Mouse (Mus musculus): ENCODE results near the gene Dcp1b.
"Not testable (repeated sequence)": the region's sequence is repeated elsewhere in the genome, so short reads cannot be mapped to it uniquely, and the experiment has no call there.

The Dcp1b gene

DNA sequence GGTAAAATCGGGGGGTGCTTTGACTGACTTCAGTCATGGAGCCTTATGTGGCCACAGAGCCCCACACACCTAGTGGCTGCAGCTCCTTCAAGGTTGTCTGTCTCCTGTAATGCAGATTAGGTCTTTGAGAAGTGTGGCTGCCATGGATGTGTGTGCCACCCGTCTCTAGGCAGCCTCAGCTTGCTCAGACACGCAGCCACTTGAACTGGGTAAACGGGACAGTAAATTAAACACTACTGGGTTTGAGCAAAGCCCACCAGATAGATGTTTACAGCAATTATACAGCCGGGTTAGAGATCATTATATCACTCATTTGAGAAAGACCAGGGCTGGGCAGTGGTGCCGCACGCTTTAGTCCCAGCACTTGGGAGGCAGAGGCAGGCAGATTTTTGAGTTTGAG lies 19.5 kb downstream of the Dcp1b start:
- no peak for DNase-seq (ENCODE audit: low read depth, low spot score)

DNA sequence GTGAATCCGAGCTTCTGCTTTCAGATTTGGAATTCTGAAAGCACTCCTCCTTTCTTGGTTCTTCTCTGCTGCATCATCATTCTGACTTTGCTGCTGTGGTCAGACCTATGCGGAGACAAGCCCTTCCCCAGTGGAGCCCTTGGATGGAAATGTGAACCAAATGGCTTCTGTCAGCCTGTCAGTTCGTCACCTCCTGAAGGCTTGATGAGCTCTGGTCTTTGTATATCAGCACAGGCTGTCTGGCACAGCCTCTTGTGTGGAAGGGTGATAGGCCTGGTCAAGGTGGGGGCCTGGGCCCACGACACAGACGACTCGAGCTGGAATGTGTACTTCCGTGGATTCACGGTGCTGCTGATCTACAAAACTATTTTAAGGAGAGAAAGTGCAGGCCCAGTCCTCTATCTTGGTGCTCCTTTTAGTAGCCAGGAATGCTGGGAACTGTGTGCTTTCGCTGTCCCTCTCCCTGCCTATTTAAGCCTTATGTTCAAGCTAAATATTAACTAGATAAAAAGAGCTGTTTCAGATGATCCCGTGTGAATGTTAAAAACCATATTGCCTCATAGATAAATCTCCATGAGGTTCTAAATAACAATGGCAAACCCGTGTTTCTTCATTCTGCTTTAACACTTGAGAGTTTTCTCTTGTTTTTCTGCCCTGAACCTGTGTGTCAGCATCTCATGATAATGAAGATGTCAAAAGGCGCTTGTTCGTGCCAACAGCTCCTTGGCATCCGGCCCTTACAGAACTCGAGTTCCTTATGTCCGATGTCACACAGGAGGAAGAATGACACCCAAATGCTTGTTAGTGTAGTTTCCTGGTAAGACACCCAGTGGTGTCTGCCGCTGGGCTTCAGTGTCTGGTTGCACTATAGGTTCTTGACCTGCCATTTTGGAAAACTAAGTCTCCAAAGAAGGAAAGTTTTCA lies 21.6 kb downstream of the Dcp1b start, which contains the start of gene Cacna1c:
TSS of gene Cacna1c (minus strand) at position 37 of the 924 bp plus-strand sequence.
- DNase-seq (ENCODE audit: low read depth, low spot score): no peak

- no peak for DNase-seq (ENCODE audit: low read depth, low spot score)
Observed at GRCm38 (mm10) chr6:119198534-119199273, 23.7 kb downstream of the Dcp1b start.

DNA sequence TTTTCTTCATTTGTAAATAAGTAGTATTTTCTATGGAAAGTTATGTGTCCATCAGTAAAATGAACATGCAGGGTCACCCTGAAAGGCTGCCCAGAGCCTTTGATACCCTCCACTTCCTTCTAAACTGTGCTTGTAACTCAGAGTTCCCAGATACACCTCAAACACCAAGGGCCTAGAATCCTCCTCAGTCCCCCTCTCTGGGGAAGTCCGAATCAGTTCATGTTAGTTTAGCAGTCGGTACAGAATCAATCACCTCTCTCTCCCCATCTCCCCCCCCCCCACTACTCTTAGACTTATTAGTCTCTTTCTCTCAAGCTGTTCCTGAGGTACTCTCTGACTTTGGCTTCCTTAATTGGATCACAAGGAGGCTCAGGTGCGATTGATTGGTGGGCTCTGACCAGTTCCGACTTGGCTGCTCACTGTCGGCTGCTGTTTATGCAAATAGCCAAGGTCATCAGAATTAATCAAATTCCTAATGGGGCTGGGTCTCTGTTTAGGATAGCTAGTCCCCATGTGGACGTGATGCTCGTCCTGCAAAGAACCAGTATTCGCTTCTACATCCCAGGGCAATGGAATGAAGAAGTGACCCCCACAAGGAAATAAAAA lies 24.3 kb downstream of the Dcp1b start:
- DNase-seq (ENCODE audit: low read depth, low spot score): no peak

GRCm38 (mm10) chr6:119200362-119200761 lies 25.3 kb downstream of the Dcp1b start:
- DNase-seq (ENCODE audit: low read depth, low spot score): no peak

GRCm38 (mm10) chr6:119201575-119201974 lies 26.5 kb downstream of the Dcp1b start:
- no peak for DNase-seq (ENCODE audit: low read depth, low spot score)

- no peak for DNase-seq (ENCODE audit: low read depth, low spot score)
Observed at GRCm38 (mm10) chr6:119204286-119204685, 29.2 kb downstream of the Dcp1b start.

DNA sequence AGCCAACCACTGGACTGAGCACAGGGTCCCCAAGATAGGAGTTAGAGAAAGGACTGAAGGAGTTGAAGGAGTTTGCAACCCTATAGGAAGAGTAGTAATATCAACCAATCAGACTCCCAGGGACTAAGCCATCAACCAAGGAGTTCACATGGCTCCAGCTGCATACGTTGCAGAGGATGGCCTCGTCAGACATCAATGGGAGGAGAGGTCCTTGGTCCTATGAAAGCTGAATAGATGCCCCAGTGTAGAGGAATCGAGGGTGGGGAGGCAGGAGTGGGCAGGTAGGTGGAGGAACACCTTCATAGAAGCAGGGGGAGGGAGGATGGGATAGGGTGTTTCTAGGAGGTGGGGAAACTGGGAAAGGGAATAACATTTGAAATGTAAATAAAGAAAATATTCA lies 29.9 kb downstream of the Dcp1b start:
- DNase-seq (ENCODE audit: low read depth, low spot score): no peak

DNA sequence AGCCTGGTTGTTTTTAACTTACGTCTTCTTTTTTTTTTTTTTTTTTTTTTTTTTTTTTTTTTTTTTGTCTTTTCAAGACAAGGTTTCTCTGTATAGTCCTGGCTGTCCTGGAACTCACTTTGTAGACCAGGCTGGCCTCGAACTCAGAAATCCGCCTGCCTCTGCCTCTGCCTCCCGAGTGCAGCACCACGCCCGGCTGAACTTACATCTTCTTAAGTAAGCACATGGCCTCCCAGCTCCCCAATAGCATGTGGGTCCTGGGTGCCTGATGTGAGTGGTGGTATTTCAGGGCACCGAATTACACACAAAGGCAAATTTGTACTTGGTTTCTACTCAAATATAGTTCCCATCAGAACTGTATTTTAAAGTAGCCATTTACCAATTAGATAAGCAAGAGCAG lies 31.0 kb downstream of the Dcp1b start:
- not testable (repeated sequence) for DNase-seq (ENCODE audit: low read depth, low spot score)

GRCm38 (mm10) chr6:119213375-119213774 lies 38.3 kb downstream of the Dcp1b start:
- DNase-seq (ENCODE audit: low read depth, low spot score): no peak

DNA sequence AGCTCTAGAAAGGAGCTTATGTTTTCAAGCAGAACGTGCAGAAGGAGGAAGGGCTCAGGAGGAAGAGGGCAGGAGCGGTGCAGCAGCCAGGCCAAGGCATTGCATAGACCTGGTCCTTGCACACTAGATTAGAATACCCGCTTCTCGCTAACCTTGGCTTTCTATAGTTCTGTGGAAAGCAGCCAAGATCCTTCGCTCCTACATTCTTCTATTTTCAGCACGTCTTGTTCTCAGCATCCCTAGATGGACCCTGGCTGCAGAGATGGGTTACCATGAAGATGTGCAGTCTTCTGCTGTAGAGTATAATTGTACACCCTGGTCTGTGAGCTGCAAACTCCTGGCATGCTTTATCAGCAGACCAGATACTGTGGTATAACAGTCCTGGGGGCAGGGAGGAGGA lies 39.1 kb downstream of the Dcp1b start:
- DNase-seq (ENCODE audit: low read depth, low spot score): no peak

DNA sequence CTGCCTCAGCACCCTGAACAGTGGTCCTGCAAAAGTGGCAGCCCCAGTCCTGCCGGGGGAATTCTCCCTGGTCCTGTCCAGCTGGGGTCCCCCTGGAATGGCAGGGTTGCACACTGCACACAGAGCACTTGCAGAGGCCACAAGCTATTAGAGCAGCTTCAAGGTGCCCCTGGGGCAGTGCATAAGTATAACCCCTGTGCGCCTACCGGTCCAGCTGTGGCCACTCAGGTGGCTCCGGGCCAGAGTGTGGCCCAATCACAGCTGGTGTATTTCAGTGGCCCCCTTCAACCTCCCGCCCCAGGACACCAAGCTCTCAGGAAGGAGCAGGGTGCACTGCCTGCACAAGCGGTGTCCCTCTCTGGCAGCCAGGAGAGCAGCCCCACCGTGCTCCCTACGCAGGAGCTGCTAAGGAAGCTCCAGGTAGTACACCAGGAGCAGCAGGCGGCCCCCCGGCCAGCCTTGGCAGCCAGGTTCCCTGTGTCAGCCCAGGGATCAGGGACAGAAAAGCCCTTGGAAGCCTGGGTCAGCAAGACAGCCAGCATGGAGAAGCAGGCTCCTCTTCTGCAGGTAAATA lies 40.1 kb downstream of the Dcp1b start:
- no peak for DNase-seq (ENCODE audit: low read depth, low spot score)

DNA sequence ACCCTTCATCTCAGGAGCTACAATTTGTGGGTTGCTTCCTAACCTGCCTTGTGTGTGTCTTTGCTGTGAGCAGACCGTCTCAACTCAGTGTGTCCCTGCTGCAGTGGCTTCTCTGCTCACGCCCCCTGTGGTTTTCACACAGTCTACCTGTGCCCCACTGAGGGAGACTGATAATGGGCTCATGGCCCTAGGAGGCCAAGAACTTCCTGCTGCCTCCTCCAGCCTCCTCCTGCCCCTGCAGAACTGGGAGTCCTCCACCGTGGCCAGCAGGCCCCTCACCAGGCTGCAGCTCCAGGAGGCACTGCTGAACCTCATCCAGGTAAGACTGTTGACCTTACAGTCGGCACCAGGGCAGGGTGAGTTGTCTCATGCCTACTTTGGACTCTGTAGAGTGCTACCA lies 42.6 kb downstream of the Dcp1b start:
- DNase-seq (ENCODE audit: low read depth, low spot score): no peak

GRCm38 (mm10) chr6:119218591-119218990 lies 43.5 kb downstream of the Dcp1b start:
- DNase-seq (ENCODE audit: low read depth, low spot score): no peak

DNA sequence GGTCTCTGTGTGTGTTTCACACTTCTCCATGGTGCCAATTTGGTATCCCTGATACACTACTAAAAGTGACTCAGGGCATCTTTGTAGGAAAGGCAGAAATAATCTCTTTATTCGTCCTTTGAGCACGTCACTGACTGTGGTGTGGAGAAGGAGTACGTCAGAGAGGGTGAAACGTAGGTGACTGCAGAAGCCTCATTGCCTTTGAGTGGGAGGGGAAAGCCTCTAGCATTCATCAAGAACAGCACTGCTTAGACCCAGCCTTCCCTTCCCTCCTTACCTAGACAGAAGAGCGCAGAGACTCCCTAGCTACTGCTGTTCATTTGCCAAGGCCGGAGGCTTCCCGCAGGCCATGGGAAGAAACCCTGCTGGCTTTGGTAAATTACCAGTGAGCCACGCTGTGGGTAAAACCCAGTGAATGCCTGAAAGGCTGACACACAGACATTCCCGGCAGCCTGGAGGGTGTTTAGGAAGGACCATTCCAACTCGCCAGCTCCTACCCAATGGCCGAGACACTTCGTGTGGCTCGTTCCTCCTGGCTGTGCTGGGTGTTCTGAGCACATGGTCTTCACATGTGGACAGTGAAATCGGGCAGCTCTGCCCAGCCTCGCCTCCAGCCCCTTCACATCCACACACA lies 44.3 kb downstream of the Dcp1b start:
- no peak for DNase-seq (ENCODE audit: low read depth, low spot score)

GRCm38 (mm10) chr6:119220297-119220696 lies 45.2 kb downstream of the Dcp1b start:
- peak; percentile 70 for DNase-seq (ENCODE audit: low read depth, low spot score)

- DNase-seq (ENCODE audit: low read depth, low spot score): no peak
Observed at GRCm38 (mm10) chr6:119224451-119225195, 49.6 kb downstream of the Dcp1b start.

- DNase-seq (ENCODE audit: low read depth, low spot score): no peak
Observed at GRCm38 (mm10) chr6:119225226-119225625, 50.2 kb downstream of the Dcp1b start.

GRCm38 (mm10) chr6:119225731-119226130 lies 50.7 kb downstream of the Dcp1b start:
- DNase-seq (ENCODE audit: low read depth, low spot score): no peak

DNA sequence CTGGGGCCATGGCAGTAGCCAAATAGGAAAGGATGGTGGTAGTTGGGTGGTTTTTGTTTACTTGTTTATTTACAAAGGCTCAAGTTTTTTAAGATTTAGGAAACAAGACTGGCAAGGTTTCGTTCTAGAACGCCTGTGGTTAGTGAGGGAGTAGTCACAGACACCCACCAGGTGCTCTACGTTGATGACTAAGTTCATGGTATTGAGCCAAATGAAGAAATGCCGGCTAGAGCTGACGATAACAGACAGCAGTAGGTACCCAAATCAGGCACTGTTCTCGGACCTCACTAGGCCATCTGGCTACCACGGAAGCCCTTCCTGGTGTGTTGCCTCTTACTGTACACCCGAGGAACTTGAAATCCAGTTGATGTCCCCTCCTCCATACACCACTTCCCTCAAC lies 51.9 kb downstream of the Dcp1b start:
- no peak for DNase-seq (ENCODE audit: low read depth, low spot score)
